Mouse (Mus musculus): ENCODE data around the gene Erich3.

GRCm38 (mm10) chr3:154700735-154701134 is 37.1 kb downstream of the Erich3 start:
- TF ChIP-seq CTCF (IDR thresholded peaks at IDR 0.05; ENCODE audit: low read depth) (no peak), EP300 (IDR thresholded peaks at IDR 0.05; ENCODE audit: low read depth) (no peak)

All from liver, postnatal 0 days (tissue).